Mouse (Mus musculus) central nervous system, embryonic 11.5 days (tissue): ENCODE data around the gene Ctc1. TPM values are rescaled to one million over a fixed set of nuclear protein-coding genes. Genes with fewer than 3 reads are reported as not detected.

Source experiments
- polyA plus RNA-seq: library from polyadenylated mRNA; depleted of rRNA; stranded (reverse); fragments of >200 nt; gene quantifications from 2 replicates; pipeline ENCODE4 v1.2.3, GENCODE M21; 2012; rRNA removed

The Ctc1 gene
- polyA plus RNA-seq, result 96.6 and 109 TPM in 2 replicates

GRCm38 (mm10) chr11:69015644-69016441 is at the start of gene Ctc1:
TSS of gene Ctc1 (plus strand) at chr11:69015911.

DNA sequence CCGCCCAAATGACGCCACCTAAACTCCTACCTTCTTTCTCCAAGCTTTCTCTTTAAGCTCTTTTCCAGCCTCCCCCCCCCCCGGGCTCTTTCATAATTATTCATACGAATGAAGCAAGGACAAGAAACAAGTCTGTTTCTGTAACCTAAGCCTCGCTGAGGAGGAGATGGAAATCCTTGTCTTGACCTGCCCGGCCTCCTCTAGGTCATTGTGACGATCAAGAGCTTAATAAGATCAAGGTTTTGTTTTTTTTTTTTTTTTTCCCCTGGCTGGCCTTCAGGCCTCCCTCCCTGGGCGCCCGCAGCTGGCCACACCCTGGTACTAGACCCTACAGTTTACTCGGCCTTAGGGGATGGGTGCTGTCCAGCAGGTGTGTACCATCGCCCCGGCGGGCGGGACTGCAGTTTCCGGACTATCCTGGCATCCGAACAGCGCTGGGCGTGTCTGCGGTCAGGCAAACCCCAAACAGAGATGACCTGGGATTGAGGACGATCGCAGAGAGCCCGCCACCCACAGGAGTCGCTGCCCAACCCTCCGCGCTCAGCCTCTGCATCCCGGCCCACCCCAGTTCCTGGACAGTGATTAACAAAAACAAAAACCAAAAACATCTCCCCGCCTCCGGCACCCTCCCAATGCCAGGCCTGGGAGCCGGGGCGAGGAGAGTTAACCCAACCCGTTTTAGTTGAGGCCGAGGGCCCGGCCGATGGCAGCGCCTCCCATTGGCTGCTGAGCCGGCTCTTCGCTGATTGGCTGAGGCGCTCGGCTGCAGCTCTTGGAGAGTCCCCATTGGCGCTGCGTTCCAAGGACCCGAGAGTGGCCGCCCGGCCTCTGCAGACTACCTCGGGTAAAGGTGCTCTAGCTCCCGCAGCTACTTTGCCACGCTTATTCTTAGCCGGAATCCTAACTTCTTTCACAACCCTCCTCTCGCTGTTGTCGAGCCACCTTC is 48.1 kb upstream of the Ctc1 start, which contains the start of gene Slc25a35:
Slc25a35 (plus strand) TSS at position 795 of the 946 bp plus-strand sequence.

GRCm38 (mm10) chr11:68975085-68975484 is 40.6 kb upstream of the Ctc1 start, which contains the start of gene Rangrf:
TSS of gene Rangrf (minus strand) at chr11:68975185.

GRCm38 (mm10) chr11:69008182-69009121 is 7.3 kb upstream of the Ctc1 start, which contains the start of gene Pfas:
TSS of gene Pfas (minus strand) at chr11:69008460.

DNA sequence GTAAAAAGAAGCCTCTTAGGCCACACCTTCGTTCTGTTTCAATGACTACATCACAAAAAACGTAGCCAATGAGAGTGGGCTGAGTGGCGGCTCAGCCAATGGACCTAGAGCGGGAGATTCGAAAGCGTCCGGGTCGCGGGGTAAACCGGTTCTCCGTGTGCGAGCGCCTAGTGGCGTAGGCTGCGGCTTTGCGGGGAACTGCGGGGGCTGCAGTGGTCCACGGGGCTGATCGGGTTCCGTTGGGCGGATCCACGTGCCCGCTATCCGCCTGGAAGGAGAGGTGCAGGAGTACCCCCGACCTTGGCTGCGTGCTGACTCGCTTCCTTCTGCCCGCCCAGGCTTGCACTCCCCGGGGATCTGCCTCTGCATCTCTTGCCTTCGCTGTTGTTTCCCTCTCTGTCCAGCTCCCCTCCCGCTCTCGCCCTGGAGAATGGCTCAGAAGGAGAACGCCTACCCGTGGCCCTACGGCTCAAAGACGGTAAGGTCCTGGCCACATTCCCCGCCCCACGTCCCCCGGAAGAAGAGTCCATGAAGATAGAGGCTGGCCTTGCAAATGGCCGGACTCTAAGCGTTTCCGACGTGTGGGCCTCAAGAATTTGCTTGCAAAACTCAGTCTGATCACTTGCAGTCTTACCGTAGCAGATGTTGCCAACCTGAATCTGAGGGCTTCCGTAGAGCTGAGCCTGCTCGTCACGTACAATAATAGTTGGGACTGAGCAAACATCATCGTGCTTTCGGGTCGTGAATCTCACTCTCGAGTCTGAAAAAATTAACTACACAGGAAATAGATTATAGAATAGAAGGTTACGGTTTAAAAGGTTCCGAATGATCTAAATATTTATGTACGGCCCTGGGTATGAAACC is 30.1 kb downstream of the Ctc1 start, which contains the start of gene Aurkb:
Aurkb (plus strand) TSS at position 117 of the 864 bp plus-strand sequence.

DNA sequence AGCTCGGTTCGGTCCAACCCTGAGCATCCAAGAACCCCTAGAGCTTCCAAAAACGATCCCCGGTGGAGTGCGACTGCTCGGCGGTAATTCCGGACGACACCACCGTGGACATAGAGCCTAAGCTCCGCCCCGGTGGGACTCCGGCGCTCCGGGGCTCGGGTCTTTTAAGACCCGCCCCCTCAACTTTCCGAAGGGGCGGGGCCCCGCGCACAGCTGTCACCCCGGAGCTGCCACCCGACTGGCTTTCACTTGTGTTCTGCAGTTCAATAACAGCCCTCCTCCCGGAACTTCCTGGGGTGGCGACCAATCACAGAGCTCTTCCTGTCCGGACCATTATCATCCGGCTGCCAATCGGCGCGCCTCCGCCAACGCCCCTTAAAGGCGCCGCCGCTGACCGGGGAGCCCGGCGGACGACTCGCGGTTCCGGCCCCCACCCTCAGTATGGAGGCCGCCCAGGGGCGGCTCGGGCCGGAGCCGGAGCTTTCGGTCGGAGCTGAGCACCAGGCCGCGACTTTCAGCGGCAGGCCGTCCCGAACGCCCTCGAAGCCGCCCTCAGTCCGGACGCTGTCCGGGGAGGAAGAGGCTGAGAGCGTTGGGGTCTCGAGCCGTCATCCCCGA is 43.8 kb downstream of the Ctc1 start, which contains the start of gene Borcs6:
Borcs6 (plus strand) TSS at position 361 of the 618 bp plus-strand sequence.

GRCm38 (mm10) chr11:69070590-69071222 is 55.0 kb downstream of the Ctc1 start, which contains the start of gene Tmem107:
TSS of gene Tmem107 (plus strand) at chr11:69070806.

Other genes with a start within 250 kb of the Ctc1 start
- gene Ndel1, start 144.1 kb upstream of the Ctc1 start, polyA plus RNA-seq, result 35.3 and 44.4 TPM in 2 replicates
- gene Rnf222, start 127.4 kb upstream of the Ctc1 start, polyA plus RNA-seq, result 0.01 and 0.07 TPM in 2 replicates
- 3,101 and 4,088 TPM in 2 replicates for gene Rpl26, start 114.3 kb upstream of the Ctc1 start, polyA plus RNA-seq
- 0.53 and 0.83 TPM in 2 replicates for gene Odf4, start 88.8 kb upstream of the Ctc1 start, polyA plus RNA-seq
- gene Arhgef15, start 58.4 kb upstream of the Ctc1 start, polyA plus RNA-seq, result 10.0 and 11.0 TPM in 2 replicates
- 1.1 and 2.1 TPM in 2 replicates for gene Slc25a35, start 47.8 kb upstream of the Ctc1 start, polyA plus RNA-seq
- gene Rangrf, start 40.7 kb upstream of the Ctc1 start, polyA plus RNA-seq, result 30.4 and 44.3 TPM in 2 replicates
- gene Pfas, start 7.5 kb upstream of the Ctc1 start, polyA plus RNA-seq, result 37.7 and 41.5 TPM in 2 replicates
- 133 and 173 TPM in 2 replicates for gene Aurkb, start 29.7 kb downstream of the Ctc1 start, polyA plus RNA-seq
- gene Borcs6, start 43.8 kb downstream of the Ctc1 start, polyA plus RNA-seq, result 10.2 and 17.2 TPM in 2 replicates
- 21.2 and 36.6 TPM in 2 replicates for gene Tmem107, start 54.9 kb downstream of the Ctc1 start, polyA plus RNA-seq
- gene Vamp2, start 72.6 kb downstream of the Ctc1 start, polyA plus RNA-seq, result 124 and 131 TPM in 2 replicates
- gene Per1, start 79.3 kb downstream of the Ctc1 start, polyA plus RNA-seq, result 8.0 and 9.8 TPM in 2 replicates
- 0.35 and 0.40 TPM in 2 replicates for gene Hes7, start 104.5 kb downstream of the Ctc1 start, polyA plus RNA-seq
- gene 9130213A22Rik, start 106.7 kb downstream of the Ctc1 start, polyA plus RNA-seq, result 0.14 and 0.15 TPM in 2 replicates
- 0.16 TPM in 2 replicates for gene Aloxe3, start 110.0 kb downstream of the Ctc1 start, polyA plus RNA-seq
- gene Alox12b, start 141.1 kb downstream of the Ctc1 start, polyA plus RNA-seq, result 0.05 TPM in 2 replicates
- 0.05 and 0.07 TPM in 2 replicates for gene Alox8, start 181.9 kb downstream of the Ctc1 start, polyA plus RNA-seq
- 0.05 and 0.06 TPM in 2 replicates for gene Gucy2e, start 221.1 kb downstream of the Ctc1 start, polyA plus RNA-seq